Comparison of ENCODE assay signal across 12 mouse cellular contexts in the genomic region with DNA sequence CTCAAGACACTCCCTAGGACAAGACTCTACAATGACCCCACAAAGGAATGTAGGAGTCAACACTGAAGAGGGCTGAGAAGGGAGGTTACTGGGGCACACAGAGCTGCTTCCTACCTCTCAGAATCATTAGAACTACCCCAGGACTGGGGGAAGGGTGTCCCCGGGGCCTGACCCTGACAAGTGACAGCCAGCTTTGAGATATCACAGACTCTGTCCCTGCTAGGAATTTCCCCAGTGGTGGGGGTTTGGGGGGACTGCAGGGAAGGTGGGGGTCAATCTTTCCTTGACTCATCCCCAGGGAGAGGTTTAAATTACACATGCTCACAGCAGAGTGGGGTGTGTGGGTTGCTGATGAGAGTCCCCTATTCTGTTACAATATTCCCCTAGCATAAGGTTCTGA. TPM values are rescaled to one million over a fixed set of nuclear protein-coding genes. Genes with fewer than 3 reads are reported as not detected.
DNase-seq lines count a peak whose midpoint lies in the region; ATAC-seq and TF ChIP-seq lines count a peak whose summit lies in the region.
"Had no signal": no experiment of that assay in that cellular context is flagged by ENCODE, and none has a peak within 500 bp of the region (broad histone marks: within the 10 kb centered on the region; RNA-seq: fewer than 3 reads in every experiment).

No protein-coding gene starts in this region.

- peaks cover 61% of the 10 kb centered on the region for H3K36me3 ChIP-seq in kidney, embryonic 15.5 days
- 0 out of 2 replicates have a peak, but pooled peaks cover 3% of the 10 kb centered on the region for H3K36me3 ChIP-seq in neural tube, embryonic 13.5 days
- no peaks in the 10 kb centered on the region for H3K36me3 ChIP-seq in neural tube, embryonic 15.5 days
- H3K36me3 ChIP-seq in stomach, postnatal 0 days (ENCODE audit: control insufficient read depth, insufficient read depth, low read length), result 0 out of 2 replicates have a peak, but pooled peaks cover 4% of the 10 kb centered on the region

- peak overlapping the region; percentile 23; the same call in 1 of the 2 replicates for H3K4me2 ChIP-seq in kidney, embryonic 15.5 days
- H3K4me2 ChIP-seq in neural tube, embryonic 13.5 days, result no peak overlapping the region
- H3K4me2 ChIP-seq in neural tube, embryonic 15.5 days, result no peak overlapping the region
- H3K4me2 ChIP-seq in stomach, postnatal 0 days (replicated peaks; ENCODE audit: low read depth), result no peak overlapping the region

- no peak overlapping the region for H3K4me3 ChIP-seq in kidney, embryonic 15.5 days (replicated peaks)
- no peak overlapping the region for H3K4me3 ChIP-seq in neural tube, embryonic 13.5 days
- no peak overlapping the region for H3K4me3 ChIP-seq in neural tube, embryonic 15.5 days (replicated peaks)
- H3K4me3 ChIP-seq in stomach, postnatal 0 days (ENCODE audit: low read depth, low read length), result no peak overlapping the region
- H3K4me3 ChIP-seq in cerebellum, adult 2 months (replicated peaks; ENCODE audit: insufficient read depth, low read depth, low read length), result no peak overlapping the region
- H3K4me3 ChIP-seq: myocyte had no signal

- ATAC-seq in kidney, embryonic 15.5 days (replicated peaks; ENCODE audit: low FRiP score), result peak; percentile 65
- ATAC-seq in neural tube, embryonic 13.5 days (ENCODE audit: low read depth), result no peak
- no peak for ATAC-seq in neural tube, embryonic 15.5 days (ENCODE audit: low FRiP score)
- peak; percentile 45; the same call in 1 of the 2 replicates for ATAC-seq in stomach, postnatal 0 days (ENCODE audit: low FRiP score, low TSS enrichment)

- intact Hi-C loops in heart, postnatal 14 days (cut with DNase I), result no loop called here

- TF ChIP-seq CTCF in stomach, postnatal 0 days (IDR thresholded peaks at IDR 0.05; ENCODE audit: low read depth), result no peak
- no peak for TF ChIP-seq CTCF in cerebellum, adult 2 months (IDR thresholded peaks at IDR 0.05; ENCODE audit: borderline replicate concordance, insufficient read depth, low read depth, low read length)

- no peaks in the 10 kb centered on the region for H3K27me3 ChIP-seq in kidney, embryonic 15.5 days
- no peaks in the 10 kb centered on the region for H3K27me3 ChIP-seq in neural tube, embryonic 13.5 days
- no peaks in the 10 kb centered on the region for H3K27me3 ChIP-seq in neural tube, embryonic 15.5 days (replicated peaks)
- H3K27me3 ChIP-seq in stomach, postnatal 0 days (ENCODE audit: control insufficient read depth, insufficient read depth, low read length), result no peaks in the 10 kb centered on the region
- no peaks in the 10 kb centered on the region for H3K27me3 ChIP-seq in cerebellum, adult 2 months (ENCODE audit: control insufficient read depth, insufficient read depth, low read length)

- TF ChIP-seq EP300 in stomach, postnatal 0 days (optimal IDR thresholded peaks at IDR 0.05), result peak; percentile 6

- no peak overlapping the region for H3K9ac ChIP-seq in kidney, embryonic 15.5 days
- H3K9ac ChIP-seq in neural tube, embryonic 13.5 days, result no peak overlapping the region
- no peak overlapping the region for H3K9ac ChIP-seq in neural tube, embryonic 15.5 days (replicated peaks)
- no peak overlapping the region for H3K9ac ChIP-seq in stomach, postnatal 0 days (ENCODE audit: low read length)

- peaks cover 90% of the 10 kb centered on the region for H3K4me1 ChIP-seq in kidney, embryonic 15.5 days
- H3K4me1 ChIP-seq in neural tube, embryonic 13.5 days (replicated peaks), result peaks cover 52% of the 10 kb centered on the region
- peaks cover 35% of the 10 kb centered on the region for H3K4me1 ChIP-seq in neural tube, embryonic 15.5 days
- H3K4me1 ChIP-seq in stomach, postnatal 0 days (replicated peaks; ENCODE audit: control insufficient read depth, insufficient read depth), result peaks cover 4% of the 10 kb centered on the region; the same call in 1 of the 2 replicates
- no peaks in the 10 kb centered on the region; the same call in 1 of the 2 replicates for H3K4me1 ChIP-seq in cerebellum, adult 2 months (ENCODE audit: control insufficient read depth, insufficient read depth, low read length)

- no peak for TF ChIP-seq POLR2A in cerebellum, adult 2 months (IDR thresholded peaks at IDR 0.05; ENCODE audit: borderline replicate concordance, insufficient read depth, low read length)

- H3K27ac ChIP-seq in kidney, embryonic 15.5 days, result peak overlapping the region; percentile 81
- H3K27ac ChIP-seq in neural tube, embryonic 13.5 days (replicated peaks), result 0 out of 2 replicates have a peak overlapping the region, but pooled peaks have one; percentile 24
- no peak overlapping the region for H3K27ac ChIP-seq in neural tube, embryonic 15.5 days (replicated peaks)
- peak overlapping the region; percentile 45 for H3K27ac ChIP-seq in stomach, postnatal 0 days (replicated peaks)
- no peak overlapping the region for H3K27ac ChIP-seq in cerebellum, adult 2 months (ENCODE audit: insufficient read depth, low read length)

- DNase-seq in heart, adult 11 months, result peak; percentile 91
- no peak for DNase-seq in heart, postnatal 14 days
- no peak for DNase-seq in kidney, adult 8-10 months
- DNase-seq in stomach, postnatal 0 days (ENCODE audit: low spot score), result no peak
- DNase-seq in cerebellum, adult 2 months, result no peak
- DNase-seq: adrenal gland, adult 2 months; lung, postnatal 4 days; thymus, postnatal 14 days had no signal

- H3K9me3 ChIP-seq in kidney, embryonic 15.5 days (replicated peaks), result no peaks in the 10 kb centered on the region
- H3K9me3 ChIP-seq in neural tube, embryonic 13.5 days, result no peaks in the 10 kb centered on the region
- H3K9me3 ChIP-seq in neural tube, embryonic 15.5 days (replicated peaks), result no peaks in the 10 kb centered on the region
- H3K9me3 ChIP-seq in stomach, postnatal 0 days (ENCODE audit: control insufficient read depth, low read length), result no peaks in the 10 kb centered on the region

- 10% methylated on average over 1 of the region's 1 CpGs for WGBS in kidney, embryonic 15.5 days
- WGBS in neural tube, embryonic 13.5 days, result 18% methylated on average over 1 of the region's 1 CpGs
- 18% methylated on average over 1 of the region's 1 CpGs for WGBS in neural tube, embryonic 15.5 days
- 20% methylated on average over 1 of the region's 1 CpGs for WGBS in stomach, postnatal 0 days
- WGBS in cerebellum, adult 2 months, result 38% methylated on average over 1 of the region's 1 CpGs

RNA-seq across cellular contexts. Expression of a gene that starts 22.0 kb away (rescaled TPM):
- total RNA-seq in heart, postnatal 14 days (2021), result 10 to 100 TPM; 54.2 to 63.0 TPM
- polyA plus RNA-seq in kidney, embryonic 15.5 days (2015; fragmentation: Nextera tagmentation; extraction: Ambion mirVana), result 81.9 and 84.5 TPM in 2 replicates
- 34.4 and 37.0 TPM in 2 replicates for polyA plus RNA-seq in neural tube, embryonic 13.5 days (2015; fragmentation: Nextera tagmentation; extraction: Ambion mirVana)
- 28.8 and 31.4 TPM in 2 replicates for polyA plus RNA-seq in neural tube, embryonic 15.5 days (2015; fragmentation: Nextera tagmentation; extraction: Ambion mirVana)
- polyA plus RNA-seq in stomach, postnatal 0 days (2015; fragmentation: Nextera tagmentation; extraction: Ambion mirVana), result 23.1 and 23.2 TPM in 2 replicates
- 34.9 and 38.1 TPM in 2 replicates for polyA plus RNA-seq in cerebellum, adult 2 months (2012; rRNA removed)

Comparison
In these comparisons a context has a peak if more than half of its experiments do, and no peak if none do; other contexts are left out.
1. H3K27ac ChIP-seq: peak in kidney, embryonic 15.5 days (single experiment), neural tube, embryonic 13.5 days (single experiment) and stomach, postnatal 0 days (single experiment); none in neural tube, embryonic 15.5 days (single experiment) and cerebellum, adult 2 months (single experiment).
2. ATAC-seq: peak in kidney, embryonic 15.5 days (single experiment) and stomach, postnatal 0 days (single experiment); none in neural tube, embryonic 13.5 days (single experiment) and neural tube, embryonic 15.5 days (single experiment).